Mouse (Mus musculus): ENCODE measurements around the gene Eif6.

DNA sequence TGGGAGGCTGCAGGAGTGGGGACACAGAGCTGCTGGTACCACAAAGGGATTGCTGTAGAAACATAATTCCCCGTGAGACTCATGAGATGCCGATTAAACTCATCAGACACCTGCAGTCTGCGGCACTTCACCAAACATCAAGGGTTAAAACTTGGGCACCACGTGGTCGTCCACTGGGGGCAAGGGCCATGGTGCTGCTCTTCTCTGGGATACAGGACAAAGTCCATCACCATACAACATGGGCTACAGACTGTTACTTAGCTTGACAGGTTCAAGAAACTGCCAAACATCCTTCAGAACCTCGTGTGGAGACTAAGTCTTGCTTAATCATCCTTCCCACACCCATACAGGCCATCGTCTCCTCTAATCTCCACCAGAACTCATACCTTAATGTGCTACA is 33.4 kb upstream of the Eif6 start:
- TF ChIP-seq CTCF (IDR thresholded peaks at IDR 0.05; ENCODE audit: borderline replicate concordance, insufficient read depth, low read length), result no peak
- TF ChIP-seq POLR2A (IDR thresholded peaks at IDR 0.05; ENCODE audit: low read depth, low read length), result no peak

All from embryonic fibroblast, embryonic 13.5 days (primary cell).